Mouse (Mus musculus) ES-CJ7 (cell line): ENCODE measurements around the gene Amz1.
A peak's percentile ranks its signal among the peaks of the same experiment; 100 is the strongest.

ENCODE experiments used
- DNase-seq: peaks from one replicate; pipeline ENCODE4 v3.0.0; 2011; ENCODE audit warnings: low read depth, low spot score

Gene Amz1

DNA sequence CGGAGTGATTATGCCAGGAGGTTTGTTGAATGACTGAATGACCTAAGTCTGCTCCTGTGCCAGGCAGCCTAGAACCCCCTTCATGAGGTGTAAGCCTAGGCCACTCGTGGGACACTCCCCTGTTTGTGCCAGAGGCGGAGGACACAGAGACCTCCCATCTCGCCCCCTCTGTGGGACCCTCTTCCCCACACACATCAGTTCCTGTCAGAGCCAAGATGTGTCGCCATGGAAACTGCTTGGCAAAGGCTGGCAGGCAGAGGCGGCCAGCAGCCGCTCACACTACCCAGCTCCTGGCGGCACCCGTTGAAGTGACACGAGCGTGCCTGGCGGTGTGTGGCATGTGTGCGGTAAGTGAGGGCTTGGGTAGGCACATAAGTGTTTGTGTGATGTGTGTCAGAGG is at the start of gene Amz1:
Gene Amz1, plus strand, starts transcription at position 306 of the 400 bp plus-strand sequence.
- DNase-seq: no peak

GRCm38 (mm10) chr5:140675079-140675478 is 48.8 kb upstream of the Amz1 start:
- no peak for DNase-seq

DNA sequence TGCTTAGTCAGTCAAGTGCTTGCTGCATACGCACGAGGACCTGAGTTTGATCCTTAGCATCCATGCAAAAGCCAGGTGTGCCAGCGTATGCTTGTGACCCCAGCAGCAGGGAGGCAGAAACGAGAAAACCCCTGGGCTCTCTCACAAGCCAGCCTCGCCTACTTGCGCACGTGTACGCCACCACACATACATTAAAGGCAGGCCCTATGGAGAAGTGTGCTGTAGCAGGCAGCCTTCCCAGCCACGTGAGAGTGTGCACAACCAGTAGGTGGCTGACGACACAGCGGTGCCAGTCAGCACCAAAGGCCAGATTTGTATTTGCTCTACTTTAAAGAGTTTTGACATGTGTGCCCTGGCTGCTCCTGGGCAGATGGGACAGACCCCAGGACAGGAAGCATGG is 48.3 kb upstream of the Amz1 start:
- no peak for DNase-seq

DNA sequence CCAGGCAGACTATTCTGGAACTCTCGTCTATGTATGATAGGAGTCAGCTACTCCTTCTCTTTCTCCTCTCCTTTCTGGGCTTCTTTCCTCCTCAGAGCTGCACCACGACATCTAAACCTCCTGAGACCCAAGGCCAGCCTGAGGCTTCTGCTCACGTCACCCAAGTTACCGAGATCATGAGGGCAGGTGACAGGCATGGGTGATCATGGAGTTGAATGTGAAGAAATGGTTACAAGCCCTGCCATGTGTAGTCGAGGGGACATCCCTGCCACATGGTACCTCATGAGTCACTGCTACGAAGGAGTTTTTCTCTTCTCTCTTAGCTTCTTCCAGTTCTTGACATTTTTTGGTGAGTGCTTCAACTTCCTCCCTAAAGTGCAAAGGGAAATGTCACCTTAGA is 46.8 kb upstream of the Amz1 start:
- no peak for DNase-seq

- DNase-seq: no peak
These were observed 43.9 kb upstream of the Amz1 start for GRCm38 (mm10) chr5:140680051-140680450.

- no peak for DNase-seq
These were observed 43.0 kb upstream of the Amz1 start for GRCm38 (mm10) chr5:140680950-140681349.

GRCm38 (mm10) chr5:140682113-140682512 is 41.8 kb upstream of the Amz1 start:
- no peak for DNase-seq

GRCm38 (mm10) chr5:140684343-140685148 is 39.4 kb upstream of the Amz1 start:
- DNase-seq: peak; percentile 44

GRCm38 (mm10) chr5:140688434-140688833 is 35.5 kb upstream of the Amz1 start:
- no peak for DNase-seq

- no peak for DNase-seq
These were observed 27.9 kb upstream of the Amz1 start for GRCm38 (mm10) chr5:140695987-140696386.

DNA sequence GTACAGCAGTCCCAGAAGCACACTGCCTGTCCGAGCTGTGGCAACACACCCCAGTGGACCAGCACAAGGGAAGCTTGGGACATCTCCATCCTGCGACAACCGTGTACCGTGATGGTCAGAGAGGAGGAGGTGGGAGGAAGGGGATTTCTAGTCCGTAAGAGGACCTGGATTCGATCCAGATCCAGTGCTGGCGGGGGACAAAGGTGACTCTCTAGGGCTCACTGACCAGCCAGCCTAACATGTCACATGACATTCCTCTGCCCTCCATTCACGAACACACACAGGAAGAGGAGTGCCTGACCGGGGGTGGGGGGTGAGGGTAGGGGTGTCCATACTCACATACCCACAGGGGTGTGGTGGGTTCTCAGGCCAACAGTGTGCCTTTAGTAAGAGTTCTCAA is 24.2 kb upstream of the Amz1 start:
- no peak for DNase-seq

DNA sequence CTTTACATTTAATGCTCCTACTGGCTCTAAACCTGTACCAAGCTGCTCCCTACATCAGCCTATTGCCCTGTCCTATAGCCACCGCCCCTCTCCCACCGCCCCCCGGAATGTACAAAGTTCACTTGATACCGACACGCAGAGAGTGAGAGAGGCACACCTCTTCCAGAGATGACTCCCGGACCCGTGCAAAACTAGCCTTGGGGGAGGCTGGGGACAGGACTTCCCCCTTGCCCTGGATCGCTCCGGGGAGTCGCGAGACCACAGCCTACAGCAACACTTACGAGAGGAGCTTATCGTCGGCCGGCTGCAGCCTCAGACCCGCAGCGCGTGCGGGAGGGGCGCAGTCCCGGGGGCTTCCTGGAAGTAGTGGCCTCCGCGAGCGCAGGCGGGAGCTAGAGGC is 22.3 kb upstream of the Amz1 start:
- DNase-seq: peak; percentile 73

DNA sequence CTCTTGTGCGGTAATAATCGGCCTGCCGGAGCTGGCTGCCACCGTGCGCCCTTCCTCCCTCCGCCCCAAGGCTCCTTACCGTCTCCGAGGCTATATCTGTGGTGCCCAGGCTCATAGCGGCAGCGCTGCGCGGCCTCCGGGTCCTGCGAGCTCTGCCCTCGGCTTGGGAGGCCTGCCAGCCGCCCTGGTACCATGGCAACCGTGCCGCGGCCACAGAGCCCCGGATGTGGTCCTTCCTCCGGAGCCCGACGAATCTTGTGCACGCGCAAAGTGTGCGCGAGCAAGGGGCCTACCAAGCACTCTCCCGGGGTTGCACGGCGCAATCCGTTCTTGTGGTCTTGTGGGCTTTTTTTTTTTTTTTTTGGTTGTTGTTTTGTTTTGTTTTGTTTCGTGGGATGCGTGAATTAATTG is 21.8 kb upstream of the Amz1 start, which contains the start of gene Iqce:
Gene Iqce, minus strand, starts transcription at position 276 of the 411 bp plus-strand sequence.
- DNase-seq: peak; percentile 92

- DNase-seq: peak; percentile 26
These were observed 21.2 kb upstream of the Amz1 start for GRCm38 (mm10) chr5:140702618-140703175.

- DNase-seq: peak; percentile 28
These were observed 20.2 kb upstream of the Amz1 start for GRCm38 (mm10) chr5:140703480-140704377.

GRCm38 (mm10) chr5:140704378-140705251 is 19.3 kb upstream of the Amz1 start, which contains the start of gene Brat1:
TSS of gene Brat1 (plus strand) at chr5:140705011.
- DNase-seq: peak; percentile 100

DNA sequence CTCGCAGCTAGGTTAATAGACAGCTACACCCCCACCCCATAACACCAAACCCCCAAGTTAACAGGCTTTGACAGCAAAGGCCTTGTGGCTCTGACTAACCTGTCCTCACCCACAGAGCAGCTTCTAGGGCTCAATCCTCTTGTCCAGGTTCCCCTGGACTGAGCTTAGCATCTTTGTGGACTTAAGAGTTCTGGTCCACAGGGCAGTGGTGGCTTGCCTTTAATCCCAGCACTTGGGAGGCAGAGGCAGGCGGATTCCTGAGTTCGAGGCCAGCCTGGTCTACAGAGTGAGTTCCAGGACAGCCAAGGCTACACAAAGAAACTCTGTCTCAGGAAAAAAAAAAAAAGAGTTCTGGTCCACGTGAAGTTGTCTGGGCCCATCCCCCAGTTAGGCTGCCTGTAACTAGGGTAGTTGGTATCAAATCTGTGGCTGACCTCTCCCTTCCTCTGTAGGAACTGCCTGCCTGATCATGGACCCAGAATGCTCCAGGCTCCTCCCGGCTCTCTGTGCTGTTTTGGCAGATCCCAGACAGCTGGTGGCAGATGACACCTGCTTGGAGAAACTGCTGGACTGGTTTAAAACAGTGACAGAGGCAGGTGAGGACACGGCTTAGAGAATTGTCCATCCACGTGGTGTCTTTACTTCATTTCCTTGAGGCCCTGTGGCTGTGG is 18.3 kb upstream of the Amz1 start:
- no peak for DNase-seq

GRCm38 (mm10) chr5:140710315-140710714 is 13.6 kb upstream of the Amz1 start:
- DNase-seq: no peak

- no peak for DNase-seq
These were observed 12.9 kb upstream of the Amz1 start for GRCm38 (mm10) chr5:140711040-140711439.

- no peak for DNase-seq
These were observed 3.2 kb upstream of the Amz1 start for GRCm38 (mm10) chr5:140720773-140721172.

- no peak for DNase-seq
These were observed 1.8 kb upstream of the Amz1 start for GRCm38 (mm10) chr5:140722121-140722520.
